Mouse (Mus musculus) olfactory bulb, adult 2 months (tissue): ENCODE data around the gene Chd2.

Experiments used
- CTCF ChIP-seq: fragments of 200-500 bp; IDR thresholded peaks from 2 replicates; pipeline ENCODE4 v1.5.1; 2012; ENCODE audit warnings: low read depth, mild to moderate bottlenecking, low read length, moderate library complexity; ENCODE audit not compliant: insufficient read depth
- POLR2A ChIP-seq: fragments of 200-500 bp; IDR thresholded peaks from 2 replicates; pipeline ENCODE4 v1.6.1; 2012; ENCODE audit warnings: mild to moderate bottlenecking, low read depth, low read length, moderate library complexity; ENCODE audit not compliant: insufficient read depth

GRCm38 (mm10) chr7:73399501-73400044, 142.1 kb downstream of the Chd2 start:
- TF ChIP-seq POLR2A = no peak
- TF ChIP-seq CTCF = peak; percentile 75
